Mouse (Mus musculus) lung, embryonic 14.5 days (tissue): ENCODE measurements at regions not wholly inside any gene's neighbourhood (a gene's known extent, or its start where the extent isn't known, plus 50 kb on each side); places are given as distances from the start of the nearest gene placed in this dataset.

ENCODE experiments used
- ATAC-seq: fragments of 200-750 bp; cut with Nextera tagmentation; 2 replicates; pipeline ENCODE4 v1.8.0; 2017; ENCODE audit warnings: mild to moderate bottlenecking, moderate TSS enrichment, moderate library complexity; ENCODE audit not compliant: insufficient read depth
- DNase-seq: peaks from one replicate; pipeline ENCODE4 v3.0.0-alpha.2; 2015
- H3K27ac ChIP-seq: fragments of 300-500 bp; sonication (generic); 2 replicates; pipeline ENCODE4 v1.5.1; 2014; ENCODE audit warnings: low read depth, mild to moderate bottlenecking, moderate library complexity
- H3K27me3 ChIP-seq: fragments of 300-500 bp; sonication (generic); 2 replicates; pipeline ENCODE4 v1.6.1; 2014; ENCODE audit warnings: low read length, control low read depth; ENCODE audit not compliant: insufficient read depth
- H3K36me3 ChIP-seq: fragments of 300-500 bp; sonication (generic); 2 replicates; pipeline ENCODE4 v1.6.1; 2014; ENCODE audit warnings: control low read depth; ENCODE audit not compliant: insufficient read depth
- H3K4me1 ChIP-seq: fragments of 300-500 bp; sonication (generic); 2 replicates; pipeline ENCODE4 v1.6.1; 2014; ENCODE audit warnings: antibody characterized with exemption, control low read depth; ENCODE audit not compliant: insufficient read depth
- H3K4me2 ChIP-seq: fragments of 300-500 bp; sonication (generic); 2 replicates; pipeline ENCODE4 v1.6.1; 2014; ENCODE audit warnings: mild to moderate bottlenecking
- H3K4me3 ChIP-seq: fragments of 300-500 bp; sonication (generic); 2 replicates; pipeline ENCODE4 v1.5.1; 2014; ENCODE audit warnings: low read depth, low read length
- H3K9ac ChIP-seq: fragments of 300-500 bp; sonication (generic); 2 replicates; pipeline ENCODE4 v1.6.1; 2014
- H3K9me3 ChIP-seq: fragments of 300-500 bp; sonication (generic); 2 replicates; pipeline ENCODE4 v1.6.1; 2016; ENCODE audit warnings: low read depth, low read length, control low read depth
- CTCF ChIP-seq: IDR thresholded peaks from 2 replicates; pipeline ENCODE4 v1.5.1; 2016; ENCODE audit warnings: antibody characterized with exemption, low read depth
- WGBS: fragments of 180-500 bp; shearing (Covaris S2); extraction: QIAGEN DNeasy Blood & Tissue Kit; methylation state at CpG from one replicate; pipeline ENCODE4 v1.1.7; 2014; 5-methylcytosine and 5-hydroxymethylcytosine counted together

GRCm38 (mm10) chr10:83852194-83852593 is 129.5 kb downstream of the 1500009L16Rik start:
- no peak overlapping the region for H3K4me3 ChIP-seq
- no peak overlapping the region for H3K4me2 ChIP-seq
- H3K9me3 ChIP-seq, result no peaks in the 10 kb centered on the region
- ATAC-seq (no peak), DNase-seq (no peak)
- no peaks in the 10 kb centered on the region for H3K27me3 ChIP-seq
- H3K27ac ChIP-seq, result peak overlapping the region; percentile 32; the same call in 1 of the 2 replicates
- 61% methylated on average over 5 of the region's 5 CpGs for WGBS
- TF ChIP-seq CTCF, result no peak
- H3K9ac ChIP-seq, result no peak overlapping the region
- H3K4me1 ChIP-seq, result 0 out of 2 replicates have a peak, but pooled peaks cover 5% of the 10 kb centered on the region
- no peaks in the 10 kb centered on the region for H3K36me3 ChIP-seq

GRCm38 (mm10) chr10:83852806-83853205 is 130.1 kb downstream of the 1500009L16Rik start:
- WGBS, result 26% methylated on average over 3 of the region's 3 CpGs
- Histone ChIP-seq H3K4me2 (no peak overlapping the region), H3K4me1 (0 out of 2 replicates have a peak, but pooled peaks cover 5% of the 10 kb centered on the region), H3K36me3 (no peaks in the 10 kb centered on the region), H3K9me3 (no peaks in the 10 kb centered on the region), H3K27ac (no peak overlapping the region), H3K27me3 (no peaks in the 10 kb centered on the region), H3K4me3 (no peak overlapping the region), H3K9ac (no peak overlapping the region)
- TF ChIP-seq CTCF, result no peak
- DNase-seq (peak; percentile 50), ATAC-seq (no peak)

GRCm38 (mm10) chr10:83857794-83858442 is 135.3 kb downstream of the 1500009L16Rik start:
- no peaks in the 10 kb centered on the region for H3K9me3 ChIP-seq
- peak overlapping the region; percentile 7; the same call in 1 of the 2 replicates for H3K27ac ChIP-seq
- WGBS, result 56% methylated on average over 14 of the region's 14 CpGs
- peaks cover 4% of the 10 kb centered on the region for H3K4me1 ChIP-seq
- H3K4me3 ChIP-seq, result no peak overlapping the region
- no peaks in the 10 kb centered on the region for H3K27me3 ChIP-seq
- H3K9ac ChIP-seq, result no peak overlapping the region
- DNase-seq, result peak; percentile 73
- H3K4me2 ChIP-seq, result no peak overlapping the region
- no peaks in the 10 kb centered on the region for H3K36me3 ChIP-seq
- peak; percentile 54 for ATAC-seq
- no peak for TF ChIP-seq CTCF

- H3K27me3 ChIP-seq, result no peaks in the 10 kb centered on the region
- WGBS, result 41% methylated on average over 6 of the region's 6 CpGs
These were observed 136.0 kb downstream of the 1500009L16Rik start for GRCm38 (mm10) chr10:83858689-83859088.

GRCm38 (mm10) chr10:83859633-83860032 is 137.0 kb downstream of the 1500009L16Rik start:
- Histone ChIP-seq H3K9me3 (no peaks in the 10 kb centered on the region), H3K4me1 (peaks cover 4% of the 10 kb centered on the region), H3K4me3 (no peak overlapping the region), H3K9ac (no peak overlapping the region), H3K4me2 (no peak overlapping the region), H3K36me3 (no peaks in the 10 kb centered on the region), H3K27me3 (no peaks in the 10 kb centered on the region), H3K27ac (no peak overlapping the region)
- ATAC-seq (no peak), DNase-seq (no peak)
- TF ChIP-seq CTCF, result no peak
- 73% methylated on average over 4 of the region's 4 CpGs for WGBS

More at GRCm38 (mm10) chr10:83858689-83859088, 136.0 kb downstream of the 1500009L16Rik start:
- DNase-seq, result peak; percentile 18
- Histone ChIP-seq H3K4me1 (peaks cover 4% of the 10 kb centered on the region), H3K9ac (no peak overlapping the region), H3K36me3 (no peaks in the 10 kb centered on the region), H3K27ac (peak overlapping the region; percentile 58), H3K4me2 (no peak overlapping the region), H3K9me3 (no peaks in the 10 kb centered on the region), H3K4me3 (no peak overlapping the region)
- no peak for ATAC-seq
- TF ChIP-seq CTCF, result no peak

GRCm38 (mm10) chr10:83861574-83862190 is 139.0 kb downstream of the 1500009L16Rik start:
- Histone ChIP-seq H3K4me3 (no peak overlapping the region), H3K4me1 (peaks cover 4% of the 10 kb centered on the region), H3K9me3 (no peaks in the 10 kb centered on the region), H3K4me2 (no peak overlapping the region), H3K27me3 (no peaks in the 10 kb centered on the region), H3K27ac (no peak overlapping the region), H3K36me3 (no peaks in the 10 kb centered on the region), H3K9ac (no peak overlapping the region)
- 53% methylated on average over 5 of the region's 5 CpGs for WGBS
- no peak for ATAC-seq
- no peak for TF ChIP-seq CTCF
- DNase-seq, result peak; percentile 17

GRCm38 (mm10) chr10:83864591-83864990 is 141.9 kb downstream of the 1500009L16Rik start:
- no peaks in the 10 kb centered on the region for H3K4me1 ChIP-seq
- no peak overlapping the region for H3K27ac ChIP-seq
- no peak for TF ChIP-seq CTCF
- no peak overlapping the region for H3K4me2 ChIP-seq
- no peaks in the 10 kb centered on the region for H3K9me3 ChIP-seq
- DNase-seq (peak; percentile 17), ATAC-seq (no peak)
- H3K9ac ChIP-seq, result no peak overlapping the region
- WGBS, result 61% methylated on average over 8 of the region's 8 CpGs
- no peak overlapping the region for H3K4me3 ChIP-seq
- no peaks in the 10 kb centered on the region for H3K36me3 ChIP-seq
- H3K27me3 ChIP-seq, result no peaks in the 10 kb centered on the region
